Mouse (Mus musculus): Measurements from ENCODE around the gene Cbarp.
"Not testable (repeated sequence)": the region's sequence is repeated elsewhere in the genome, so short reads cannot be mapped to it uniquely, and the experiment has no call there.

Cbarp gene

DNA sequence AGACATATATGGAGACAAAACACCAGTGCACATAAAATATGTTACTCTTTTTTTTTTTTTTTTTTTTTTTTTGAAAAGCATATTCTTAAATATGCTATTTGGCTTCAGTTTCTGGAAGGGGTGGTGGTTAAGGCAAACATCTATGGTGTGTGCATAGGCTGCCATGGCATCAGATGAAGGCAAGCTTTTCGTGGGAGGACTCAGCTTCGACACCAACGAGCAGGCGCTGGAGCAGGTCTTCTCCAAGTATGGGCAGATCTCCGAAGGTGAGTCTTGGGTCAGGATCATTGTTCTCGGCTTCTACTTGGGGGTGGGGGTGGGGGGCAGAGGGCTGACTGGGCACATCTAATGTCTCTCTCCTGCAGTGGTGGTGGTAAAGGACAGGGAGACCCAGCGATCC is 29.0 kb upstream of the Cbarp start:
- no peak for DNase-seq

GRCm38 (mm10) chr10:80169070-80169469 is 28.4 kb upstream of the Cbarp start:
- DNase-seq = no peak

GRCm38 (mm10) chr10:80168038-80168661 is 27.5 kb upstream of the Cbarp start:
- DNase-seq = peak; percentile 90

DNA sequence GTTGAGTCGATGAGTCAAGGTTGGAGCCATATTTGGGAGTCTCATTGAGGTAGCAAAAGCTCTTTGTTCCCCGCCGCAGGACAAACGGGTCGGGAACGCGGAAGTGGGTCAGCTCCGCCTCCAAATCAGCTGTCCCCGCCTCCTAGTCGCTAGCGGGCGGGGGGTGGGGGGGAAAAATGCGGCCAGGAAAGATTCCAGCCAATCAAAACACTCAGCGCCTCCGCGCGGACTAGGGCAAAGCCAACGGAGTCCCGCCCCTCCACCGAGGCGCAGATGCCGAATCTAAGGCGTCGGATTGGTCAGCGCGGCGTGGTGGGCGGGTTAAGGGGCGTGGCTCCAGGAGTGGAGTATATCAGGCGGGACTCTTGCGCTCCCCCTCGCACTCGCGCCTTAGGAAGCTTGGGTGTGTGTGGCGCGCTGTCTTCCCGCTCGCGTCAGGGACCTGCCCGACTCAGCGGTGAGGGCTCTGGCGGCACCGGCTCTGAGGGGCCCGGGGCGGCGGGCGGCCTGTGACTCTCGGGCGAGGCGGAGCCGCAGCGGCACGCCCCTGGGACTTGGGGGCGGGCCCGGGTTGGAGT is 26.9 kb upstream of the Cbarp start:
- DNase-seq = peak; percentile 98

DNA sequence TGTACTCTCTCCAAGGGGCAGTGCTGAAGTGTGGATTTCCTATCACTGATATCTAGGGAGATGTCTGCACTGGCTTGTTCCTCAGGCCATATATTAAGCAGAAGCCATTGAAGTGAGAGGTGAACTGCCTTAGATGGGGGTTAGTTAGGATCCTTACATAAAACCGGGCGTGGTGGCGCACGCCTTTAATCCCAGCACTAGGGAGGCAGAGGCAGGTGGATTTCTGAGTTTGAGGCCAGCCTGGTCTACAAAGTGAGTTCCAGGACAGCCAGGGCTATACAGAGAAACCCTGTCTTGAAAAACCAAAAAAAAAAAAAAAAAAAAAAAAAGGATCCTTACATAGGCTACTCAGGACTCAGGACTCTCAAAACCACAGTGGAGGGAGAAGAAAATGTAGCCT is 25.5 kb upstream of the Cbarp start:
- DNase-seq = not testable (repeated sequence)

DNA sequence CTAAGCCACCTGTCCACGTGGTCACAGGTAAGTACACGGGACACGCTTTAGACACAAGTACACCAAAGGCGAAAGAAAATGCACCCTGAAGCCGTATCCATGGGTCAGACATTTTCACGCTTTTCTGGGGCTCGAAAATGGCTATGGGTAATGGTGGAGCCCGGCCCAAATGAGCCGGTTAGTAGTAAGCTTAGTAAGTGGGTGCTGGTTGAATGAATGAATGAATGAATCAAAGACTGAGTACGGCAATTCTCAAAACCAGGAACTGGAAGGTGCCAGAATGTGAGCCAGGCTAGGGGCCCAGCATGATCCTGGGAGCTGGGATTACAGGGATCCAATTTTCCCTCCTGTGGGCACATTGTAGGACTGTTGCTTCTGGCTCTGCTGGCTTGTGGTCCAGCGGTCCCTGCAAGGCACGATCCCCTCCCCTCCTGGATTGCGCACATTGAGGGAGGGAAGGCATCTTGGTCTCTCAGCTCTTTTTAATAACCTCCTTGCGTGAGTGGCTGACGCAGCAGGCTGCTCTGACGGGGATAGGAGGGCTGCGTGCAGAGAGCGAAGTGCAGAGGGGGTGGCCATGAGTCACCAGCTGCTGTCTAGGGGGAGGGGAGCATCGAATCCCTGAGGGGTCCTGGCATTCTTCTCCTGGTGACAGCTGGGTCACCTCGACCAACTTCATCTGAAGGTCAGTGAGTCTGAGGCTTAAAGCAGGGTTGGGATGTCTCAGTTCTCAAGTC is 24.9 kb upstream of the Cbarp start, which contains the start of gene Cirbp:
Gene Cirbp (plus strand): TSS at position 594 of the 737 bp plus-strand sequence.
- DNase-seq = no peak

- DNase-seq = peak; percentile 94
Observed at GRCm38 (mm10) chr10:80164998-80165344, 24.3 kb upstream of the Cbarp start.

DNA sequence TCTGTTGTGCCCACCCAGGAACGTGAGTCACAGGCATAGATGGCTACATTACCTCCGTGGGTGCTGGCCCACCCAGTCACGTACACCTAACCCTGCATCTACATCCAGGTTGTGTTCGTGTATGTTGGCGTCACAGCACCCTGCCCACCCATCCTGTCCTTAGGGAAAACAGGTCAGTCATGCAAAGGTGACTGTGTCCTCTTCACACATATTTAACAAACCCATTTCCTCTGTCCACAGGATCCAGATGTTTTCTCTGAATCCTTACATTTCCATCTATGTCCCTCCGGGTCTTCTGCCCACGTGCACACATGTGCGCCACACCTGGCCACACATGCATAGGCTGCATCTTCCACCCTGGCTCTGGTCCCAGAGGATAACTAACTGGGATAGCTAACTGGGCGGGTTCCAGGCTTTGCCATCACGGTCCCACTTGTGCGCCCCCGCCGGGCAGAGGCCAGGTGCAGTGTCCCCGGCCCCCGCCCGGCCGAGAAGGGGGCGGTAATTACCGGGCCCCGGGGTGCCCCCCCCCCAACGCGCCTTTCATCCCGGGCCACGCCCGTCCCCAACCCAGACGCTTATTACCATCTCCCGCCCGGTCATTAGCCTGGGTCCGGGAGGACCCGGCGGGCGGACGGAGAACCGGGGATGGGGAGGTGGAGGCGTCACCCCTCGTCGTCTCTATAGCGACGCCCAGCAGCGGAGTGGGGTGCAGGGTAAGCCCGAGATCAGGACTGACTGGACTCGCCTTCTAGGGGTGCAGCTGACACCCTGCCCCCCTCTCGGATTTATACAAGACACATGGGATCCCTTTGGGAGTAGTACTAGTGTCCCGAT is 23.7 kb upstream of the Cbarp start:
- peak; percentile 53 for DNase-seq

DNA sequence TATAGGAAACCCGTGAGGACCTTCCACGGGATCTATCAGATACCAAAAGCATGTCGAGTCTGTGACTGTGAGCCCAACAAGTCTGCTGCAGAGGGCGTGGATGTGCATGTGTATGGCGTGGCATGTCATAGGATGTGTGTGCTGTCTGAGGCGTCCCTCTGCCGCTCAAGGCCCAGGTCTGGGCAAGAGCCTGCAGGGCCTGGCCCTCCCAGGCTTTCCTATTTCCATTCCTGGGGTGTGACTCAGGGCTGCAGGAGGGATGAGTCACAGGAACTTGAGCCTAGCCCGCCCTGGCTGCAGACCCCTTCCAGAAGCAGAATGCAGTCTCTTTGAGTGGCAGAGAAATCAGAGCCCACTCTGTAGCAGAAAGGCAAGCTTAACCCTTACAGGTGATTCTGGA is 23.1 kb upstream of the Cbarp start:
- no peak for DNase-seq

GRCm38 (mm10) chr10:80162716-80163299 is 22.2 kb upstream of the Cbarp start:
- no peak for DNase-seq

DNA sequence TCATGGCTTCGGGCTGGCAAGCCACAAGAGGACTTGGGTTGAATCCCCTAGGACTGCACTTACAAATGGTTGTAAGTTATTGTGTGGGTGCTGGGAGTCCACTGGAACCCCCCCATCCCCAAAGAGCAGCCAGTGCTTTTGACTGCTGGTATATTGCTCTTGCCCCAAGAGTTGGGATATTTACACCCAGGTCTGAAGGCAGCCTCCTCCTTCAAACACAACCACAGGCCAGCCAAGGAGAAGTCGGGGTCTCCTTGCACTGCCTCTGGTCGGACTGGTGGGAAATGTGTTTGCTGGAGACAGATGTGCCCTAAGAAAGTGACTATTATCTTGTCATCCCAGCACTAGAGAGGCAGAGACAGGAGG is 21.6 kb upstream of the Cbarp start:
- DNase-seq = no peak

GRCm38 (mm10) chr10:80161522-80162242 is 21.0 kb upstream of the Cbarp start:
- no peak for DNase-seq

DNA sequence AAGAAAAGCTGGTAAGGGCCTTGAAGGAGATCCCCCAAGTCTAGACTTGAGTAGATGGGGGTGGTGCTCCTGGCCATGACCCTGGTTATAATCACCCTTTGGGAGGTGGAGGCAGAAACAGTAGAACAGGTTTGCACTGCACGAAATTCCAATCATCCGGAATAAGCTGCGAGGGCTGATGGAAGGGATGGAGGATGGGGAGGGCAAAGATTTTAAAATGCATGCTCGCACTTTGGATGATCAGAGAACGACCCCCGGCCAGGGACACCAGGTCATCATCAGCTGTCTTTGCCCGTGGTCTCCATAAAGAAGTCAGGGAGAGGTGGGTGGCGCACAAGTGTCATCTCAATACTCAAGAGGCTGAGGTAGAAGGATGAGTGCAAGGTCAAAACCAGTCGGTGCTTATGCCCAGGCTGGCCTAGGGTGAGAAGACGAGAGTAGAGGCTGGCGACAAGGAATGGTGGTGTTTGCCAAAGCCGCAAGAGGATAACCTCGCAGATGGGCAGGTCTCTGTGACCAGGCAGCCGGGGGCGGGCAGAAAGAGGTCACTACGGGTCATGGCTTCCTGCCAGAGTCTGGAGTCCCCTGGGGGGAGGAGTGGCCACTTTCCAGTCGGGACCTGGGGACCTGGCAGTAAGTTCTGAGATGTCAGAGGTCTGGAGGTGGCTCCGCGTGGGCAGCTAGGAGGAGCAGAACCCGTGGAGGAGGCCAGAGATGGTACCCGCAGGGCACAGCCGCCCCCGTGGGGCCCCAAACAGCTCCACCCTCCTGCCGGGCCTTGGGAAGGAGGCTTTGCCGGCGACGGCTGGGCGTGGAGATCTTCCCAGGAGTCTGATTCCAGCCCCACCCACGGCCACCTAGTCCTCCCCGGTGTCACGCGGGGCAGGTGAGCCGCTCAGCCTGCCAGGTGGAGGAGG is 20.1 kb upstream of the Cbarp start:
- DNase-seq = peak; percentile 64

DNA sequence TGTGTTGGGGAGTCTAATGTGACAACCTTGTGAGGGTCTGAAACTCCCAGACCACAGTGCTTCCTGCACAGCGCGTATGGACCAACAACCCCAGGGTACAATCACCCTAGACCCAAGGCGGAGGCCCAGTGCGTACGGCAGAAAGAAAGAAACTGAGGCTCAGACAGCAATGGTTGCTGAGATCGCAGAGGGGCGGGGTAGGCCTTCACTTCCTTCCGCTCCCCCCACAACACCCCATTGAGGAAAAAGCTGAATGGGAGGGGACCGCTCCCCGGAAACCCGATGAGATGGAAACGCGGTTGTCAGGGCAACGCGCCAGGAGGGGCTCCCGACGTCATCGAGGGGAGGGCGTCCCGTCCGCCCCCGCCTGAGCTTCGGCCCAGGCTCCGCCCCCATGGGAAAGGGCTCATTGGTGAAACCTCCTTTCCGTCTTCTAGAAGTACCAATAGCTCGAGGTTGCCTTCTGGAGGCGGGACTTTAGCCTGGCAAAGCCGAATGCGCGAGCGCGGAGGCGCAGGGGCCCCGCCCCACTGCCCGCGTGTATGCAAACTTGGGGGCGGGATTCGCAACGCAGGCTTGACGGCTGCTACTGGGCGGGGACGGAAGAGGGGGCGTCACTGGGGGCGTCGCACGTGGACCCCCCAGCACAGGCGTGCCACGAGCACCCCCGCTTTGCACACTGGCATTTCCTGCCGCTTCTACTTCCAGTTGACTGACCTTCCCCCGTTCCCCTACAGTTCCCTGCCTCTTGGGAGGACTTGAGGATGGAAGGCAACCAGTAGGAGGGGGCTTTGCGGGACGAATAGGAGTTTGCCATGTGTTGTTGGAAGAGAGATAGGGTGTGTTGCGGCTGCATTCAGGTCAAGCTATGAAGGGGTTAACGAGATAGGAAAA is 19.2 kb upstream of the Cbarp start:
- DNase-seq = peak; percentile 99

GRCm38 (mm10) chr10:80159021-80159560 is 18.5 kb upstream of the Cbarp start:
- DNase-seq = peak; percentile 68

GRCm38 (mm10) chr10:80158307-80158986 is 17.8 kb upstream of the Cbarp start:
- no peak for DNase-seq

DNA sequence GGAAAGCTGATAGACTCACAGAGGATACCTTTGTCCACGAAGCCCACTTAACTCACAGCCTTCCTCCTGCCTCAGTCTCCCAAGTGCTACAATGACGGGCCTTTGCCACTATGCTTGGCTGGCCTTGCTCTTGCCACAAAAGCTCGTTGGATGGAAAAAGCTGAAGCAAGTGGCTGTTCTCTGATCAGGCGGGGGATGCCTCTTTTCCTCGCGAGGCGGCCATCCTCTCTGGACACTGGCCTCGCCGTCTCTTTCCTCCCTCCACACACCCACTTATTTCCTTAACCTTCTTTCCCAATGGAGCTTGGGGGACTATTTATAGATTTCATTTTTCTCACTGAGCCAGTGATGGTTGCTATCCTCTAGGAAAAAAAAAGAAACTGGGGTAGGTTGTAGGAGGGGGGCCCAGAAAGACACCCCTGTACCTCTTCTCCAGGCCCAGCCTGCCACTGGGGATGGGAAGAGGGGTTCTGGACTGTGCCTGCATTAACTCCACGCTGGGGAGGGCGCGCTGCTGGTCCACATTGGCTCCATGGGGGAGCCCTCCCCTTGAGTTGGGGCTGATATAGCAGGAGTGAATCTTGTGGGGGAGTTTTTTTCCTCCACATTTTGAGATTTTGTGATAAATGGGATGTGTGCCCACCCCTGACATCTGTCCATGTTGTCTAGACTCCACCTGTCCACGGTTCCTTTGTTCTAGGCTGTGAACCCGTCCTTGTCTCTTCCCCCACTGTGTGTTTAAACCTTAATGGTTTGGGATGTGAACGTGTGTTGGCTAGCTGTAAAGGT is 16.7 kb upstream of the Cbarp start:
- DNase-seq = no peak

- no peak for DNase-seq
Observed at GRCm38 (mm10) chr10:80156752-80157053, 16.1 kb upstream of the Cbarp start.

Measured in right cerebral cortex, postnatal 4 days (tissue).